Mouse (Mus musculus): ENCODE measurements around the gene Podxl2. TPM values are rescaled to one million over a fixed set of nuclear protein-coding genes. Genes with fewer than 3 reads are reported as not detected.

The Podxl2 gene
- polyA plus RNA-seq, 1 experiment from 2014 or later, result 45.0 TPM

DNA sequence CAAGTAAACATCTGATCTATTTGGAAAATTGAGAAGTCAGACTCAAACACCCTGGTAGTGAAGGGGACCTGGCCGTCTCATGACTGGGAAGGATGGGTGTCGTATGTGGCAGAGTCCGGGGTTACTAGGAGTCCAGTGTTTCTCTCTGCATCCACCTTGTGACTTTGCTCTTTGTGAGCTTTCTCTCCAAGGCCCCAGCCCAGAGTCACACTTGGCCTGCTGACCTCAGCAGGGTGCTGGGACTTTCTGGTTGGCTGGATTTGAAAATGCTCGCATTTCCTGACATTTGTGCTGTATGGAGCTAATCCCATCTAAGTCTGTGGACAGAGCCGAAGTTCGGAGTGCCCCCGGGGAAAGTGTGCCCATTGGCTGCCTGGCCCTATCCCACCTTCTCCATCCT, 30.2 kb upstream of the Podxl2 start:
- no peak overlapping the region for H3K4me3 ChIP-seq (ENCODE audit: low read length)
- H3K27me3 ChIP-seq (ENCODE audit: control insufficient read depth, insufficient read depth, low read length), result no peaks in the 10 kb centered on the region
- H3K4me2 ChIP-seq (ENCODE audit: low read depth, low read length), result no peak overlapping the region
- no peak overlapping the region for H3K27ac ChIP-seq (ENCODE audit: low read length)
- no peaks in the 10 kb centered on the region for H3K9me3 ChIP-seq (replicated peaks; ENCODE audit: control insufficient read depth, low read length)
- peaks cover 5% of the 10 kb centered on the region; the same call in 1 of the 2 replicates for H3K36me3 ChIP-seq (ENCODE audit: control insufficient read depth, insufficient read depth)
- peaks cover 37% of the 10 kb centered on the region for H3K4me1 ChIP-seq (ENCODE audit: control insufficient read depth, insufficient read depth, low read length)
- no peak for ATAC-seq (replicated peaks; ENCODE audit: extremely low read depth, insufficient read depth, low FRiP score)
- H3K9ac ChIP-seq (ENCODE audit: low read length), result no peak overlapping the region
- 89% methylated on average over 7 of the region's 7 CpGs for WGBS

DNA sequence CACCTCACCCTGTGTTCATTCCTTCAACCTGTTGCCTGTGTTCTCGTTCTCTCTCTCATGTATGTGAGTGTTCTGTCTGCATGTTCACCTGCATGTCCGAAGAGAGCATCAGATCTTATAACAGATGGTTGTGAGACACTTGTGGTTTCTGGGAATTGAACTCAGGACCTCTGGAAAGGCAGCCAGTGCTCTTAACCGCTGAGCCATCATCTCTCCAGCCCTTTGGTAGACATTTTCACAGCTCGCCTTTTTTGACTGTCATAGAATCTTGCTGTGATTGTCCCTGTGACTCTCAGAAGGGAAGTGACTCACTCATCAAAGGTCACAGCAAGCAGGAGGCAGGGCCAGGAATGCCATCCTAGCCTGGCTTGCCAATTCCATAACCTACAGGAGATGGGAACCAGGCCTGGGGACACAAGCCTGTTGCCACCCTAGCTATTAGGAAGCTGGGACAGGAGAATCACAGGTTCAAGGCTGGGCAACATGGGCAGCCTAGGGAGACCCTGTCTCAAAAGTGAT, 29.7 kb upstream of the Podxl2 start:
- ATAC-seq (replicated peaks; ENCODE audit: extremely low read depth, insufficient read depth, low FRiP score), result no peak
- no peaks in the 10 kb centered on the region for H3K27me3 ChIP-seq (ENCODE audit: control insufficient read depth, insufficient read depth, low read length)
- no peak overlapping the region for H3K9ac ChIP-seq (ENCODE audit: low read length)
- peaks cover 37% of the 10 kb centered on the region for H3K4me1 ChIP-seq (ENCODE audit: control insufficient read depth, insufficient read depth, low read length)
- H3K4me2 ChIP-seq (ENCODE audit: low read depth, low read length), result no peak overlapping the region
- WGBS, result 75% methylated on average over 4 of the region's 4 CpGs
- H3K27ac ChIP-seq (ENCODE audit: low read length), result no peak overlapping the region
- H3K4me3 ChIP-seq (ENCODE audit: low read length), result no peak overlapping the region
- H3K36me3 ChIP-seq (ENCODE audit: control insufficient read depth, insufficient read depth), result peaks cover 2% of the 10 kb centered on the region; the same call in 1 of the 2 replicates
- H3K9me3 ChIP-seq (replicated peaks; ENCODE audit: control insufficient read depth, low read length), result no peaks in the 10 kb centered on the region

DNA sequence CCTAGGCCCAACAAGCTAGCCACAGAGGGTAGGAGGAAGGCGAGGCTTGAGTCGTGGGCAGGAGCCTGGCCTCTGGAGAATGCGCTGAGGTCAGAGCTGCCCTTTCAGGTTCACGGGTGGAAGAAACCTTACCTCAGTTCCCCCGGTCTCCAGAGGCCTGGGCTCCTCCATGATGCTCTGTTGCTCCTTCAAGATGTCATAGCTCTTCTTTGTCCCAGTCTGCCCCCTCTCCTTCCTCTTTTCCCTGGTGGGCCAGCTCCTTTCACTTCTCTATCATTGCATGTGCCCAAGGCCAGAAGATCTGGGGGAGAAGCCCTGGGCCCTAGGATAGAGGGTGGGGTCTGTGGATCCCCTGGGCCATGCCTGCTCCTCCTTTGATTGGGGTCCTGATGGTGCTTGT, 28.9 kb upstream of the Podxl2 start:
- Histone ChIP-seq H3K4me3 (ENCODE audit: low read length) (no peak overlapping the region), H3K9me3 (replicated peaks; ENCODE audit: control insufficient read depth, low read length) (no peaks in the 10 kb centered on the region), H3K36me3 (ENCODE audit: control insufficient read depth, insufficient read depth) (peaks cover 2% of the 10 kb centered on the region; the same call in 1 of the 2 replicates), H3K27ac (ENCODE audit: low read length) (no peak overlapping the region), H3K4me1 (ENCODE audit: control insufficient read depth, insufficient read depth, low read length) (peaks cover 40% of the 10 kb centered on the region), H3K27me3 (ENCODE audit: control insufficient read depth, insufficient read depth, low read length) (no peaks in the 10 kb centered on the region), H3K9ac (ENCODE audit: low read length) (no peak overlapping the region; the same call in 1 of the 2 replicates), H3K4me2 (ENCODE audit: low read depth, low read length) (peak overlapping the region; percentile 90)
- 72% methylated on average over 5 of the region's 5 CpGs for WGBS
- ATAC-seq (replicated peaks; ENCODE audit: extremely low read depth, insufficient read depth, low FRiP score), result no peak

DNA sequence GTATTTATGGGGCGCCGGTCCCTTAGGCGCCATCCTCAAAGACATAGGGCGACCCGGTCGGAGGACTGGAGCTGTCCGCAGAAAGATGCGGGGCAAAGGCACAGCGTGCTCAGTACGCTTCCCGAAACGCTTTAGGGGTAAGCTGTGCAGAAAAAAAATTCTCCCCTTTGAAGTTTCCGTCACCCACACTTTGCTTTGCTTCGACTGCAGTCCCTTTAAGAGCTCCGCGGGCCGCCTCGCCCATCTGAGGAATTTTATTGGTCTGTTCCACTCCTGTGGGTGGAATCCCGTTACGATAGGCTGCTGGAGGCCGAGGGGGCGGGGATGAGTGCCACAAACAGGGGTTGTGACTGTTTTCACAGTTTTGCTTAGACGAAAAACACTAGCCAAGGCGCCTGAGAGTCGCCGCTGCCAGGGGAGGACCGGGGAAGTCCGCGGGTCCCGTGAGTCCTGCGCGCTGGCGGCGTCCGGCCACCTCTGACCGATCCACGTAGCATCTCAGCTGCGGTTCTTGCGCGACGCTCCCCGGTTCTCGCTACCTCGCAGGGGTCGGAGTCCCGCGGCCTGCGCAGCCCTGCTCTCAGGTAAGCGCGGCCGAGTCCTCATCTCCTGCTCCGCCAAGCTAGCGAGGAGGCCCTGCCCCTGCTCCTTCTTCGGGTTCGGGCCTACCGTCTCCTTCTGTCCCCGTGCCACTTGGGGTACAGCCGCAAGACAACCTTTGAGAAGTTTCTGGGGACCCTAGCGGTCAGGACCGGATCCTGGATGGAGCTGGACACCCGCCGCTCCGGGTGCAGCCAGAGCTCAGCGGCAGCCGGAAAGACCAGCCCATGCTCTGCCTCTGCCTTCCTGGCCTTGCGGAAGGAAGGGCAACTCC, 27.3 kb upstream of the Podxl2 start, which contains the start of gene Tpra1:
TSS of gene Tpra1 (plus strand) at position 305 of the 874 bp plus-strand sequence.
- WGBS, result under 1% methylated on average over 66 of the region's 66 CpGs
- peak within 1 kb of the TSS; percentile 96 for H3K4me2 ChIP-seq (ENCODE audit: low read depth, low read length)
- ATAC-seq (replicated peaks; ENCODE audit: extremely low read depth, insufficient read depth, low FRiP score), result peak; percentile 88

DNA sequence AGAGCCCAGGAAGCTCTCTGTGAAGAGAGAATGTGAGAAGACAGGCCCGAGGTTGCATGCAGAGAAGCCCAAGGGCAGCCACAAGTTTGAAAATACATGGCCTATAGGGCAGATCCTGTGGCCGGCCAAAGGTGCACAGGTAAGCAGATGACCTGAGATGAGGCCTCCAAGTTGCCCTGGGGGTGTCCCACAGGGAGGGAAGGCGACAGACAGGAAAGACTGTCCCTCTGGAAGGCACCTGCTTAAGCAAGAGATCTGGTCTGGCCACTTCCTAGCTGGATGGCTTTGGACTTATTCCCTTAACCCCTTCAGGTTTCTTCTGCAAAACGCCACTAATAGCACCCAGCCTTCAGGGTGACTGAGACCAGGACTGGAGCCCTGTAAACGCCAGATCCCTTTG, 26.6 kb upstream of the Podxl2 start:
- peak overlapping the region; percentile 96 for H3K4me2 ChIP-seq (ENCODE audit: low read depth, low read length)
- peak overlapping the region; percentile 84 for H3K9ac ChIP-seq (ENCODE audit: low read length)
- H3K9me3 ChIP-seq (replicated peaks; ENCODE audit: control insufficient read depth, low read length), result no peaks in the 10 kb centered on the region
- H3K36me3 ChIP-seq (ENCODE audit: control insufficient read depth, insufficient read depth), result no peaks in the 10 kb centered on the region
- H3K4me1 ChIP-seq (ENCODE audit: control insufficient read depth, insufficient read depth, low read length), result peaks cover 41% of the 10 kb centered on the region
- no peaks in the 10 kb centered on the region for H3K27me3 ChIP-seq (ENCODE audit: control insufficient read depth, insufficient read depth, low read length)
- H3K27ac ChIP-seq (ENCODE audit: low read length), result peak overlapping the region; percentile 71
- peak overlapping the region; percentile 89 for H3K4me3 ChIP-seq (ENCODE audit: low read length)
- ATAC-seq (replicated peaks; ENCODE audit: extremely low read depth, insufficient read depth, low FRiP score), result no peak
- 4% methylated on average over 5 of the region's 5 CpGs for WGBS

More for the DNA sequence above, 27.3 kb upstream of the Podxl2 start, which contains the start of gene Tpra1:
- Histone ChIP-seq H3K36me3 (ENCODE audit: control insufficient read depth, insufficient read depth) (no peaks in the 10 kb centered on the region), H3K27me3 (ENCODE audit: control insufficient read depth, insufficient read depth, low read length) (no peaks in the 10 kb centered on the region), H3K4me1 (ENCODE audit: control insufficient read depth, insufficient read depth, low read length) (peaks cover 46% of the 10 kb centered on the region), H3K27ac (ENCODE audit: low read length) (peak within 1 kb of the TSS; percentile 95), H3K4me3 (ENCODE audit: low read length) (peak within 1 kb of the TSS; percentile 89), H3K9ac (ENCODE audit: low read length) (peak within 1 kb of the TSS; percentile 94), H3K9me3 (replicated peaks; ENCODE audit: control insufficient read depth, low read length) (no peaks in the 10 kb centered on the region)

DNA sequence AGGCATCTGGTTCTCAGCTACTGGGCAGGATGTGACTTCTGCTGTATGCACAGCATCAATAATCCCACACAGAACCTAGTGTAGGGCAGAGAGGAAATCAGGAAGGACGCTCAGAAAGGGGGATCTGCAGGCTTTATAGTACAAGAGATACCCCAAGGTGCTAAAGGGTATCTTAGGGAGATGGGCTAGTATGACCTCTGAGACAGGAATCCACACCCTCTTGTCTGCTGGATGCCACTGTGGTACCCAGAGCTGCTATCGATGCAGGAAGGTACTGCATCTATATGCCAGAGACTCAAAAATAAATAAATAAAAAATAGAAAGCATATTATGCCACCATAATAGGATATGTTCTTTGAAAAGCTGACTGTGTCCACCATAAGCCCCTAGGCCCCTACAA, 24.8 kb upstream of the Podxl2 start:
- Histone ChIP-seq H3K27ac (ENCODE audit: low read length) (no peak overlapping the region), H3K4me1 (ENCODE audit: control insufficient read depth, insufficient read depth, low read length) (peaks cover 32% of the 10 kb centered on the region), H3K4me2 (ENCODE audit: low read depth, low read length) (no peak overlapping the region), H3K9me3 (replicated peaks; ENCODE audit: control insufficient read depth, low read length) (no peaks in the 10 kb centered on the region), H3K27me3 (ENCODE audit: control insufficient read depth, insufficient read depth, low read length) (no peaks in the 10 kb centered on the region), H3K36me3 (ENCODE audit: control insufficient read depth, insufficient read depth) (peaks cover 3% of the 10 kb centered on the region; the same call in 1 of the 2 replicates), H3K9ac (ENCODE audit: low read length) (no peak overlapping the region), H3K4me3 (ENCODE audit: low read length) (no peak overlapping the region)
- 88% methylated on average over 2 of the region's 2 CpGs for WGBS
- ATAC-seq (replicated peaks; ENCODE audit: extremely low read depth, insufficient read depth, low FRiP score), result no peak

DNA sequence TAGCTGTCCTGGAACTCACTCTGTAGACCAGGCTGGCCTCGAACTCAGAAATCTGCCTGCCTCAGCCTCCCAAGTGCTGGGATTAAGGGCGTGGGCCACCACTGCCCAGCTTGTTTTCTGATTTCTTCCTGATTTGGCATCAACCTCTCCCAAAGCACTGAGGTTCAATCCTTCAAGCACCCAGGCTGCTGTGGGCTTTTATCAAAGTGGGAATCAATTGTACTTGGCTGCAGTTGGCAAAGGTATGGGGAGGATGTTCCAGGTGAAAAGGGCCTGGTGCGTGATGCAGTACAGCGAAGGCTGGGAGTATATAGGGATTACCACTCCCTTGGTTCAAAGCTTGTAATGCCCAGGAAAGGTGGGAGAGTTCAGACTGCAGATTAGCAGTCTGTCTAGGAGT, 24.2 kb upstream of the Podxl2 start:
- ATAC-seq (replicated peaks; ENCODE audit: extremely low read depth, insufficient read depth, low FRiP score), result no peak
- WGBS, result 63% methylated on average over 4 of the region's 4 CpGs
- Histone ChIP-seq H3K36me3 (ENCODE audit: control insufficient read depth, insufficient read depth) (peaks cover 7% of the 10 kb centered on the region), H3K9me3 (replicated peaks; ENCODE audit: control insufficient read depth, low read length) (no peaks in the 10 kb centered on the region), H3K4me2 (ENCODE audit: low read depth, low read length) (peak overlapping the region; percentile 83), H3K4me1 (ENCODE audit: control insufficient read depth, insufficient read depth, low read length) (peaks cover 32% of the 10 kb centered on the region), H3K9ac (ENCODE audit: low read length) (peak overlapping the region; percentile 58), H3K27ac (ENCODE audit: low read length) (no peak overlapping the region), H3K27me3 (ENCODE audit: control insufficient read depth, insufficient read depth, low read length) (no peaks in the 10 kb centered on the region), H3K4me3 (ENCODE audit: low read length) (peak overlapping the region; percentile 71)

DNA sequence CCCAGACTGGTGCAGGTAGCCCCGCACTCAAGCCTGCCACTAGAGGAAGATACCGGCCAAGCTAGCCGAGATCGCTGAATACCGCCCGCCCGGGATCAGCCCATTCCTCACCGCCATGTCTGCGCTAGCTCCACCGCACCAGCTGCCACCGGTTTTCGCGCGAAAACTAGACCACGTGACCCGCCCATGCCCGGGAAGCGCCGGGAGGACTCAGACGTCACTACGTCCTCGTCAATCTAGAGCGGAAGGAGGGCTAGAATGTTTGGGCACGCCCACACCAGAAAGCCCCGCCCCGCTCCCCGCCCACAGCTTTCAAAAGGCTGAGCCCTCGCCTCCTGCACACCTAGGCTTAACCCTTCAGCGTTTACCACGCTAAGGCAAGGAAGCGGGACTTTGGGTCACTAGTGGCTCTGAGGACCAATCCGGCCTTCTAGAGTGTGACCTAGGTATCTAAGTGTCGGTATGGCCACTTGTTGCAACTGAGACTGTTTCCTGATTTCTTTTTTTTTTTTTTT, 23.7 kb upstream of the Podxl2 start, which contains the start of gene Mcm2:
TSS of gene Mcm2 (minus strand) at position 247 of the 515 bp plus-strand sequence.
- H3K9ac ChIP-seq (ENCODE audit: low read length), result peak within 1 kb of the TSS; percentile 78
- peak within 1 kb of the TSS; percentile 63 for H3K27ac ChIP-seq (ENCODE audit: low read length)
- peak; percentile 77 for ATAC-seq (replicated peaks; ENCODE audit: extremely low read depth, insufficient read depth, low FRiP score)
- peaks cover 8% of the 10 kb centered on the region for H3K36me3 ChIP-seq (ENCODE audit: control insufficient read depth, insufficient read depth)
- H3K4me1 ChIP-seq (ENCODE audit: control insufficient read depth, insufficient read depth, low read length), result peaks cover 29% of the 10 kb centered on the region
- 1% methylated on average over 33 of the region's 33 CpGs for WGBS
- H3K9me3 ChIP-seq (replicated peaks; ENCODE audit: control insufficient read depth, low read length), result no peaks in the 10 kb centered on the region
- peak within 1 kb of the TSS; percentile 71 for H3K4me3 ChIP-seq (ENCODE audit: low read length)
- no peaks in the 10 kb centered on the region for H3K27me3 ChIP-seq (ENCODE audit: control insufficient read depth, insufficient read depth, low read length)
- H3K4me2 ChIP-seq (ENCODE audit: low read depth, low read length), result peak within 1 kb of the TSS; percentile 83

DNA sequence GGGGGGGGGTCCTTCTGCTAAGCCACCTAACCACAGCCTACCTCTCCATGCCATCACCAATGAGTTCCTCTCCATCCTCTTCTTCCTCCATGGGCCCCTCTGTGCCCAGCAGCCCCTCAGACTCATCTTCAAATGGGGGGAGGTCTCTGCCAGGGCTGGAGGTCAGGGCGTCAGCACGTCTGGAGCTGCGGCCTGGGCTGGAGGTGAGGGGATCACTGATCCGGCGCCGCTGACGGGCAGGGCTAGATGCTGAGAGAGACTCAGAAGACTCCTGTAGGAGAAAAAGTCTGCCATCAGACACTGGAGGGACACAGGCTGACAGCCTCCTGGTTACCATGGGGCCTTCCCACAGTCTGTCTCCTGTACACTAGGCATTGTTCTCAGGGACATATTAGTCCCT, 22.4 kb upstream of the Podxl2 start:
- WGBS, result 69% methylated on average over 7 of the region's 7 CpGs
- peak overlapping the region; percentile 83 for H3K4me2 ChIP-seq (ENCODE audit: low read depth, low read length)
- H3K36me3 ChIP-seq (ENCODE audit: control insufficient read depth, insufficient read depth), result peaks cover 21% of the 10 kb centered on the region
- H3K4me1 ChIP-seq (ENCODE audit: control insufficient read depth, insufficient read depth, low read length), result peaks cover 21% of the 10 kb centered on the region
- H3K27ac ChIP-seq (ENCODE audit: low read length), result no peak overlapping the region
- H3K9me3 ChIP-seq (replicated peaks; ENCODE audit: control insufficient read depth, low read length), result no peaks in the 10 kb centered on the region
- no peak for ATAC-seq (replicated peaks; ENCODE audit: extremely low read depth, insufficient read depth, low FRiP score)
- H3K4me3 ChIP-seq (ENCODE audit: low read length), result peak overlapping the region; percentile 71
- H3K9ac ChIP-seq (ENCODE audit: low read length), result peak overlapping the region; percentile 1
- H3K27me3 ChIP-seq (ENCODE audit: control insufficient read depth, insufficient read depth, low read length), result no peaks in the 10 kb centered on the region

All from heart, embryonic 16.5 days (tissue).